Mouse (Mus musculus) forebrain, embryonic 14.5 days (tissue): ENCODE measurements at regions not wholly inside any gene's neighbourhood (a gene's known extent, or its start where the extent isn't known, plus 50 kb on each side); places are given as distances from the start of the nearest gene placed in this dataset.

Experiments used
- ATAC-seq: fragments of 200-750 bp; cut with Nextera tagmentation; 2 replicates; pipeline ENCODE4 v1.8.0; 2017; ENCODE audit warnings: mild to moderate bottlenecking, moderate library complexity
- DNase-seq: peaks from one replicate; pipeline ENCODE4 v3.0.0-alpha.2; 2015; ENCODE audit warnings: low spot score
- H3K27ac ChIP-seq: fragments of 300-500 bp; sonication (generic); 2 replicates; pipeline ENCODE4 v1.5.1; 2014; ENCODE audit warnings: low read depth, mild to moderate bottlenecking, control low read depth, low read length, moderate library complexity
- H3K27me3 ChIP-seq: fragments of 300-500 bp; sonication (generic); replicated peaks from 2 replicates; pipeline ENCODE4 v1.6.1; 2014; ENCODE audit warnings: low read length, control low read depth, mixed read lengths; ENCODE audit not compliant: control insufficient read depth, insufficient read depth
- H3K36me3 ChIP-seq: fragments of 300-500 bp; sonication (generic); 2 replicates; pipeline ENCODE4 v1.6.1; 2014; ENCODE audit warnings: low read length, control low read depth; ENCODE audit not compliant: control insufficient read depth, insufficient read depth
- H3K4me1 ChIP-seq: fragments of 300-500 bp; sonication (generic); 2 replicates; pipeline ENCODE4 v1.6.1; 2014; ENCODE audit warnings: antibody characterized with exemption, low read length, control low read depth; ENCODE audit not compliant: control insufficient read depth, insufficient read depth
- H3K4me2 ChIP-seq: fragments of 300-500 bp; sonication (generic); 2 replicates; pipeline ENCODE4 v1.6.1; 2014; ENCODE audit warnings: mild to moderate bottlenecking, control low read depth, low read length
- H3K4me3 ChIP-seq: fragments of 300-500 bp; sonication (generic); 2 replicates; pipeline ENCODE4 v1.5.1; 2014; ENCODE audit warnings: low read depth, low read length, control low read depth
- H3K9ac ChIP-seq: fragments of 300-500 bp; sonication (generic); 2 replicates; pipeline ENCODE4 v1.6.1; 2014; ENCODE audit warnings: mild to moderate bottlenecking, low read length, control low read depth, moderate library complexity
- H3K9me3 ChIP-seq: fragments of 300-500 bp; sonication (generic); replicated peaks from 2 replicates; pipeline ENCODE4 v1.6.1; 2016; ENCODE audit warnings: low read length, control low read depth, mixed read lengths; ENCODE audit not compliant: control insufficient read depth
- WGBS: fragments of 180-500 bp; shearing (Covaris S2); extraction: QIAGEN DNeasy Blood & Tissue Kit; methylation state at CpG from one replicate; pipeline ENCODE4 v1.1.7; 2014; 5-methylcytosine and 5-hydroxymethylcytosine counted together

- ATAC-seq = no peak
- Histone ChIP-seq H3K4me2 (no peak overlapping the region), H3K27me3 (no peaks in the 10 kb centered on the region), H3K27ac (no peak overlapping the region), H3K4me3 (no peak overlapping the region), H3K36me3 (no peaks in the 10 kb centered on the region), H3K9me3 (no peaks in the 10 kb centered on the region), H3K9ac (no peak overlapping the region), H3K4me1 (no peaks in the 10 kb centered on the region)
- DNase-seq = no peak
- 88% methylated on average over 8 of the region's 8 CpGs for WGBS
Measured at GRCm38 (mm10) chr15:25550269-25551054, 71.9 kb upstream of the Myo10 start.

GRCm38 (mm10) chr15:25554945-25555344 lies 67.4 kb upstream of the Myo10 start:
- Histone ChIP-seq H3K36me3 (no peaks in the 10 kb centered on the region), H3K4me3 (no peak overlapping the region), H3K27ac (no peak overlapping the region), H3K4me2 (no peak overlapping the region), H3K4me1 (no peaks in the 10 kb centered on the region), H3K9me3 (no peaks in the 10 kb centered on the region), H3K9ac (no peak overlapping the region), H3K27me3 (no peaks in the 10 kb centered on the region)
- ATAC-seq (no peak), DNase-seq (no peak)
- 91% methylated on average over 10 of the region's 10 CpGs for WGBS

DNA sequence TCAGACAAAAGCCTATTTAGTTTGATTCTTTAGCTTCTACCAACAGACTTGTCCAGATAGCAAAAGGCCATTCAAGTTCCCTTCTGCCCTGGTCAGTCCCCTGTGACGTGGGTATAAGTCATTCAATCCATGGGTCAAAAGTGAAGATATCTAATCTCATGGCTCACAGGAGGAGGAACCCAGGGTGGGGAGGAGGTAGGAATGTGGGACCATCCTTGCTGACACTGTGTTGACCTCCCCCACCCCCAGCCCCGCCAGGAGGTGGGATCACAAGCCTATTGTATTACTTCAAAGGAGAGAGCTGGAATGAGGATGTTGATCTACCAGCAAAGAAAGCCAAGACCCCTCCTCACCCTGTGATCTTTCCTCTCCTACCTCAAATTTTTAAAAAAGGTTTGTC lies 66.5 kb upstream of the Myo10 start:
- Histone ChIP-seq H3K4me1 (no peaks in the 10 kb centered on the region), H3K27me3 (no peaks in the 10 kb centered on the region), H3K36me3 (no peaks in the 10 kb centered on the region), H3K4me2 (no peak overlapping the region), H3K27ac (no peak overlapping the region), H3K4me3 (no peak overlapping the region), H3K9ac (no peak overlapping the region), H3K9me3 (no peaks in the 10 kb centered on the region)
- 26% methylated on average over 2 of the region's 2 CpGs for WGBS
- no peak for ATAC-seq
- DNase-seq = no peak

- DNase-seq (no peak), ATAC-seq (no peak)
- no peak overlapping the region for H3K4me3 ChIP-seq
- no peaks in the 10 kb centered on the region for H3K27me3 ChIP-seq
- H3K9me3 ChIP-seq = no peaks in the 10 kb centered on the region
- no peak overlapping the region for H3K27ac ChIP-seq
- H3K4me1 ChIP-seq = no peaks in the 10 kb centered on the region
- no peaks in the 10 kb centered on the region for H3K36me3 ChIP-seq
- no peak overlapping the region for H3K9ac ChIP-seq
- 92% methylated on average over 8 of the region's 8 CpGs for WGBS
- no peak overlapping the region for H3K4me2 ChIP-seq
Measured at GRCm38 (mm10) chr15:25557566-25557965, 64.8 kb upstream of the Myo10 start.

- H3K9me3 ChIP-seq = no peaks in the 10 kb centered on the region
- no peak for ATAC-seq
- no peaks in the 10 kb centered on the region for H3K27me3 ChIP-seq
- no peaks in the 10 kb centered on the region for H3K36me3 ChIP-seq
- no peak overlapping the region for H3K4me2 ChIP-seq
- no peaks in the 10 kb centered on the region for H3K4me1 ChIP-seq
- H3K9ac ChIP-seq = no peak overlapping the region
- no peak overlapping the region for H3K27ac ChIP-seq
- 85% methylated on average over 7 of the region's 7 CpGs for WGBS
- no peak overlapping the region for H3K4me3 ChIP-seq
- DNase-seq = no peak
Measured at GRCm38 (mm10) chr15:25558240-25558639, 64.1 kb upstream of the Myo10 start.

DNA sequence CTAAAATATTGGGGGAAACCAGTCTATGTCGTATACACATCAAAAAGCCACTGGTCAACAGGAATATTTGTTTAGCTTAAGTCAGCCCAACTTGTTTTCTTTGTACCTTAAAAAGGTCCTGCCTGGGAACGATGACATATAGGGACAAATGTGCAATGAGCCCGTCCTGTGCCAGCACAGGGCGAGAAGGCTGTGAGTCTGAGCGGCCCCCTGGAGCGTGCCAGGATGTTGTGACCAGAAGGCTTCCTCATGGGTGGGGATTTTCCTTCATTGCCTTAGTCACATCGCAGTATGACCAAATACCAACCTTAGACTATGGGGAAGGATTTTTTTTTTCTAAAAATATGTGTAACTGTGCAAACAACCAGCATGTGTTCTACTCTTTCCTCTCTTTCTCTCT lies 58.7 kb upstream of the Myo10 start:
- no peak overlapping the region for H3K9ac ChIP-seq
- H3K4me1 ChIP-seq = no peaks in the 10 kb centered on the region
- no peak for ATAC-seq
- WGBS = 83% methylated on average over 7 of the region's 7 CpGs
- no peak overlapping the region for H3K27ac ChIP-seq
- no peak overlapping the region for H3K4me2 ChIP-seq
- H3K27me3 ChIP-seq = no peaks in the 10 kb centered on the region
- DNase-seq = no peak
- H3K4me3 ChIP-seq = no peak overlapping the region
- no peaks in the 10 kb centered on the region for H3K9me3 ChIP-seq
- no peaks in the 10 kb centered on the region for H3K36me3 ChIP-seq

DNA sequence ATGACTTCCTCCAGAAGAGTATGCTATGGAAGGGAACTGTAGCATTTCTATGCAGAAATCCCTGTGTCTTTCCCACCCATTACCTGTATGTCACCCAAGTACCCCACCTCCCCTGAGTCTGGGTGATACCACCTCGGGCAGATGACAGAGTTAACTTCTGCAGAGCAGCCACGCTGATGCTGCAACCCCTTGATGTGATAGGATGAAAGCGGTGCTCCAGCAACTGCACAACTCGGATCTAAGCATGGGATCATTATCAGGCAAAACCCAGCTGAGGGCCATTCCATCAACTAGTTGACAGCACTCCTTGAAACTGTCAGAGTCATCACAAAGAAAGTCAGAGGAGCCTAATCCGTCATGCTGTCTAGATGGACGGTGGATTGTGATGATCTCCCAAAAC lies 49.8 kb upstream of the Myo10 start:
- H3K27ac ChIP-seq = no peak overlapping the region
- 71% methylated on average over 6 of the region's 6 CpGs for WGBS
- H3K9ac ChIP-seq = no peak overlapping the region
- no peaks in the 10 kb centered on the region for H3K36me3 ChIP-seq
- ATAC-seq = no peak
- no peaks in the 10 kb centered on the region for H3K27me3 ChIP-seq
- H3K4me3 ChIP-seq = no peak overlapping the region
- no peak for DNase-seq
- no peaks in the 10 kb centered on the region for H3K4me1 ChIP-seq
- H3K4me2 ChIP-seq = no peak overlapping the region
- no peaks in the 10 kb centered on the region for H3K9me3 ChIP-seq
